Mouse (Mus musculus) monocyte, adult 2 months (primary cell): ENCODE measurements around the gene Zbed5.

Experiments
- DNase-seq, 2 experiments: peaks; one replicate each; pipeline ENCODE4 v3.0.0; 2022; ENCODE audit warnings: low spot score in 2 of 2, low read depth in 1 of 2

The Zbed5 gene

DNA sequence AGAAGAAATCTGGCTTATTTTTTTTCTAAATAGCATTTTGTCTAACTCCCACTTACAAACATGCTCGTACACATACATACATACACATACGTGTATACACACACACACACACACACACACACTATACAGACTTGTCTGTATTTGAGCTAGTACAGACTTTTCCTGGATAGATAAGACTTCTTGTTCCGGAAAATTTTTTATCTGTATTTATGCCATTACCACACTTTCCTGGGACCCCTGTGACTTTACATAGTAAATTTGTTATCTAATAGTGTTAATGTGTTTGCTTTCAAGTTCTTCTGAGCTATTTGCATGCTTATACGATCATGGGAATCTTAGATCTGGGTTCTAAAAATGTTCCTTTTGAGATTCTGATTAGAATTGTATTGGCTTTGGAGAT, 56.6 kb downstream of the Zbed5 start:
- no peak for DNase-seq
